Mouse (Mus musculus) hindlimb bud, embryonic 11.5 days (tissue): ENCODE data around the gene Kdm5a.

ENCODE experiments used
- DNase-seq: peaks from one replicate; pipeline ENCODE4 v3.0.0-alpha.2; 2012; ENCODE audit warnings: low read depth, low spot score; ENCODE audit errors: extremely low spot score

The Kdm5a gene

GRCm38 (mm10) chr6:120438161-120438560, 74.2 kb downstream of the Kdm5a start:
- no peak for DNase-seq

DNA sequence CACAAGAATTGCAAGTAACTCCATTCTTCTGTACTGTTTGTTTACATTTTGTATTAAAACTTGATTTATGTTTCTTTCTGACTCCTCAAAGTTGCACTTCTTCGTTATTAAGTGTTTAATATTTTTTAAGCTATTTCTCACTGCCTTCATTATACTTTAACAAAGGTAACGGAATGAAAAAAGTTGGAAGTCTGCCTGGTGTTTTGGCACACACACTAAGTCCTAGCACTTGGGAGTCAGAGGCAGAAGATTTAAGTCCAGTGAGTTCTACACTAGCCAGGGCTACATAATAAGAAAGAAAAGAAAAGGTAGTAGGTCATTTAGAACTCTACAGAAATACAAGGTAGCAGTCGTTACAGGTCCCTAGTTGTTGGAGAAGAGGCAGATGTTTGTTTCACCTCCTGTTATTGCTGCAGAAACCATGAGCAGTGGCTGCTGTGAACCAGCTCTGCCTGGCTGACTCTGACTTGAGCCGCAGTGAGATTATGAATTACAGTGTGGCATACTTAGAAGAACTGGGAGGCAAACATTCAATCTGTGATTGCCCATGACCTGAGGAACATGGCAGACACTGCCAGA, 78.3 kb downstream of the Kdm5a start:
- DNase-seq, result no peak

DNA sequence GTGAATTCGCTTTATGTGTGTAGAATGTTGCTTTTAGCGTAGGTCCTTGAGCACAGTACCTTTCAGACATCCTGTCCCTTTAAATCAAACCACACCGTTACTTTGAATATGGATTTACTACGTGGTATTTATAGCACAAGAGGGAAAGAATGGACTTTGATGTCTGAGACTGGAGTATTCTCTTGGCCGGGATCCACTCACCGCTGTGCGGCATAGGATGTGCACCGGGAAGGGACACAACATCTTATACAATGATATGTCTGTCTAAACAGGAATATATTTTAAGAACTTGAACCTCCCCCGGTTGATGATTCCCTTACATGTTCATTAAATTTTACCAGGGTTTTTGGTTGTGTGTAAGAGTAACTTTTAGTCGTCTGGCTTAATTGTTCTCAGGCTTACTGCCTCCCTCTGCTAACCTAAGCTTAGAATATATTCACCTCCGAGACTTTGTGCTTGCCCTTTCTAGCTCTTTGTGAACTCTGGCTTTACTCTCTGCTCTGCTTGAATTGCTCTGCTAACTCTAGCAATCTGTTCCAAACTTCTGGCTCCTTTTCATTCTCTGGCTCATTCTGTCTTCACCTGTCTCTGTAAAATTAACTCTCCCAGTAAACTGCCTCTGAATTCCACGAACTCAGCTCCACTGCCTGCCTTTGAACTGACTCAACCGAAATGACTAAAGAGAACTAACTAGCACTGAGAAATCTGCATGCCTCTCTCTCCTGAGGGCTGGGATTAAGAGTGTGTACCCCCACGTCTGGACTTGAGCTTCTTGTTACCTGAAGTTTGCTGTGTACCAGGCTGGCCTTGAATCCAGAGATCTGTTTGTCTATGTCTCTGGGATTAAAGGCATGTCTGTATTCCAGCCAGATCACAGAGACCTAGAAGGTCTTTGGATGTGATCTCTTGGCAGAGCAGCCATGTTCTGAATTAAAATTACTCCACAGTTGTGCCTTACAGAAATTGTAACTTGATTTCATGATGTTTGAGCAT, 79.7 kb downstream of the Kdm5a start:
- DNase-seq, result no peak

- DNase-seq, result no peak
Measured at GRCm38 (mm10) chr6:120450208-120450607, 86.3 kb downstream of the Kdm5a start.

- no peak for DNase-seq
Measured at GRCm38 (mm10) chr6:120452384-120453102, 88.6 kb downstream of the Kdm5a start.

DNA sequence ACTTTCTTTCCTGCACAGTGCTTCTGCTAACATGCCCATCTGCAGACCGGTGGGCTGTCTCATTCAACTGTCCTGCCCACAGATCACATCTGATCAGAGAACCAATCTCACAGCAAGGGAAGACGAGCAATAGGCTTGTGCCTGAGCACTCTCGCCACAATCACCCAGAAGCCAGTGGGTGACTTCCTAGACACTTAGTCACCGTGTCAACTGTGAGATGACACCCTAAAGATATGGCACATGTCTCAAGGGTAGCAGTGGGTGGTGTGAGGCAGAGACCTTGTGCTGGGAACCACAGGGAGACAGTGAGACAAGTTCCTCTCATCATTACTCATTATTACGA, 89.2 kb downstream of the Kdm5a start:
- no peak for DNase-seq

DNA sequence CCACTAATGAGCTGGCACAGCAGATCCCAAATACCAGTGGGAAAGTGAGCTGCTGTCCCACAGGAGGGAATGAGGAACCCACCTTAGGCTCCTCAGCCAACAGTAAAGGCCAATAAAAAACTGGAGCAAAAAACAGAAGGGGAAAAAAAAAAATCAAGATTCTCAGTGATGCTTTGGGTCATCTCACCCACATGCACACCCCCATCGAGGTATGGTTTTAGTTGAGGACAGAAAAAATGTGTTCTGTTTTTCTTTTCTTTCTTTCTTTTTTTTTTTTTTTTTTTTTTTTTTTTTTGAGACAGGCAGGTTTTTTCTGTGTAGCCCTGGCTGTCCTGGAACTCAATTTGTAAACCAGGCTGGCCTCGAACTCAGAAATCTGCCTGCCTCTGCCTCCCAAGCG, 89.6 kb downstream of the Kdm5a start:
- no peak for DNase-seq

DNA sequence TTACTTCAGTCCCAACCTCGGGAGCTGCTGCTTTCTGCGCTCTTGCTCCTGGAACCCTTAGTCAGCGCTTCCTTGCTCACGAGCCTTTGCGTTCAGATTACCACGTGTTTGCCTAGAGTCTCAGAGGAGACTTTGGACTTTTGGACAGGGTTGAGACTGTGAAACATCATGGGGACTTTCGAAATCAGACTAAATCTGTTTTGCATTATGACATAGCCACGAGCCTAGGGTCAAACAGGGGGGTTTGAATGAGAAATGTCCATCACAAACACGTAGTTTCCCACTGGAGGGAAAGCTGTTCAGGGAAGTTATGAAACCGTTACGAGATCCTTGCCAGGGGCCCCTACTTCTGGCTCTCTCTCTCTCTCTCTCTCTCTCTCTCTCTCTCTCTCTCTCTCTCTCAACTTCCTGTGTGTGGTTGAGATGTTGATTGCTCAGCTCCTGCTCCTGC, 90.7 kb downstream of the Kdm5a start:
- no peak for DNase-seq

DNA sequence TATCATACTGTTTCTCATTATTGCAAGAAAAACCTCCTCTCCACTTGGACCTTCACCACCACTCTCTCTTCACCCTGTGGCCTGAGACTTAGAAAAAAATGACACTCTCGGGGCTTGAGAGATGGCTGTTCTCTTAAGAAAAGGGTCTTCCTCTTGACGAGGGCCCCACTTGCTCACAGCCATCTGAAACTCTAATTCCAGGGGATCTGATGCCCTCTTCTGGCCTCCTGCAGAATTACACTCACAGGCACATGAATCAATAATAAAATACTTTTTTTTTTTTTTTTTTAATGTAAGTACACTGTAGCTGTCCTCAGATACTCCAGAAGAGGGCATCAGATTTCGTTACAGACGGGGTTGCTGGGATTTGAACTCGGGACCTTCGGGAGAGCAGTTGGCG, 93.2 kb downstream of the Kdm5a start:
- DNase-seq, result no peak

DNA sequence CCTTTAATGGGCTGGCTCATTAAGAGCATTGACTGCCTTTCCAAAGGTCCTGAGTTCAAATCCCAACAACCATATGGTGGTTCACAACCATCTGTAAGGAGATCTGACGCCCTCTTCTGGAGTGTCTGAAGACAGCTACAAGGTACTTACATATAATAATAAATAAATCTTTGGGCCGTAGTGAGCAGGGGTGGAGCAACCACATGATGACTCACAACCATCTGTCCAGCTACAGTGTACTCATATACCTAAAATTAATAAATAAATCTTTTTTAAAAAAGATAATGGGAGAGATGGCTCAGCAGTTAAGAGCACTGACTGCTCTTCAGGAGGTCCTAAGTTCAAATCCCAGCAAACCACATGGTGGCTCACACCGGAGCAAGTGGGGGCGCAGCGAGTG, 93.8 kb downstream of the Kdm5a start:
- no peak for DNase-seq

DNA sequence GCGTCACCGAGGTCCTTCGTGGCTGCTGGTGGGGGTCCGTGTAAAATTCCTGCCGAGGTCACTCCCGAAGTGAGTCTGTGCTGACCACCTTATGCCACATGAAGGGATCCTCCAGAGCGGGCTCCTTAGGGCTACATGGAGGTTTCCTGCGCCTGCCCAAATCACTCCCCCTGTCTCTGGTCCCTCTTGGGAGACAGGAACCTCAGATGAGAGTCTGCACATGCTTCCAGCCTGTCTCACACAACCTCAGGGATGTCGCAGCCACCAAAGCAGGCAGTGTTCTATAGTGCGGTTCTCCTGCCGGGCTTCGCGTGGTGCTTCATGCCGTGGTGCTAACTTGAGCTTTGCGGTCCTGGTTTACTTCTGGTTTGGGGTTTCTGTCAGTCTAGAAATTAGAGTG, 97.3 kb downstream of the Kdm5a start:
- DNase-seq, result no peak

- no peak for DNase-seq
Measured at GRCm38 (mm10) chr6:120462251-120462650, 98.3 kb downstream of the Kdm5a start.

GRCm38 (mm10) chr6:120463086-120463871, 99.4 kb downstream of the Kdm5a start, which contains the start of gene Il17ra:
TSS of gene Il17ra (plus strand) at chr6:120463247.
- DNase-seq, result no peak

DNA sequence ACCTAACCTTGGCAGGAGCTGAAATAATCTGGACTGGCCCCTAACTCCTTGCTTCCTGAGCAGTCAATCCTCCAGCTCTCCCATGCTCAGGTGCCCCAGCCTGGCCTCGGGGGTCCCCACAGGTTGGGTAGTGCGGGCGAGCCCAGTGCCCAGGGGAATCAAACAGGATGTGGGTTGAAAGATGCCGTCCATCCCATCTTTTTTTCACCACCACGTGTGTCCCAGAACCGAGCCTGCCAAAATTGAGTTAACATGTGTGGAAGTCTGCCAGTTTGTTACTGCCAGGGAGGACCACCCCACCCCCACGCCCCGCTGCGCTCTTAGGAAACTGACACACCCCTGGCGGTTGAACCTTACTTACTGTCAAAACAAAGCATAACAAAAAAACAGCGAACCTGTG, 100.0 kb downstream of the Kdm5a start:
- no peak for DNase-seq

DNA sequence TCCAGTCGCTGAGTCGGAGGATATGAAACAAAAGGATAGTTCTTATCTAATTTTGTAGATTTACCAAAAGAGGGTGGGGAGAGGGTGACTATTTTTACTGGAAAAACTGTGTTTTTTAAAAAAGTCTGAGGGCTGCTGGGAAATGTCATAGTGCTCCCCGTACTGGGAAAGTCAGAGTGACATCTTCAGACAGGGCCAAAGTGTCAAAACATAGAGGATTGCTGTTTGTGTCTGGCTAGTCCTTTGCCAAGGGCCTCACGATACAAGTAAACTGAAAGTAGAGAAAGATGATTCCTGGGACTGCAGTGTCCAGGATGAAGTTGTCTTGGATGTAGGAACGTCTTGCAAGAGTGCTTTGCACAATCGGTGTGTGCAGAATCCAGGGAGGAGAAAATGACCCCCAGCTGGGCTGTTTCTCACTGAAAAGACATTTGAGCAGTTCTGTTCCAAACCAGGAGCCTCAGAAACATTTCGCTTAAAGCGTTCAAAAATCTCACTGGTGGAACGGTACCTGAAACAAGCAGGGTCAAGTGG, 100.5 kb downstream of the Kdm5a start:
- no peak for DNase-seq

DNA sequence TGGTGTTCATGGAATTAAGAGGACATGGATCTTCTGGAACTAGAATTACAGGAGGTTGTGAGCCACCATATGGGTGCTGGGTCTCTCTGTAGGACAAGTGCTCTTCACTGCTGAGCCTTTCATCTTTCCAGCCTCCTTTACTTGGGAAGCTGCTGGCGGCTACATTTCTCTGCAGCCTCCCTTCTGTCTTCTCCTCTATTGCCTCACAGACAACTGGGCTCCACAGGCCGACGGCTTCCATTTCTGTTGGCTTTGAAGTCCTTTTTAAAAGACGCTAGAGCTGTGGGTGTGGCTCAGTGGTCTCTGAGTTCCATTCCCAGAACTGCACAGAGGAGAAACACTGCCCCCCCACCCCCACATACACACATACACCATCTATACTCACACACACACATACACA, 101.5 kb downstream of the Kdm5a start:
- no peak for DNase-seq

GRCm38 (mm10) chr6:120466609-120467329, 102.8 kb downstream of the Kdm5a start:
- no peak for DNase-seq

DNA sequence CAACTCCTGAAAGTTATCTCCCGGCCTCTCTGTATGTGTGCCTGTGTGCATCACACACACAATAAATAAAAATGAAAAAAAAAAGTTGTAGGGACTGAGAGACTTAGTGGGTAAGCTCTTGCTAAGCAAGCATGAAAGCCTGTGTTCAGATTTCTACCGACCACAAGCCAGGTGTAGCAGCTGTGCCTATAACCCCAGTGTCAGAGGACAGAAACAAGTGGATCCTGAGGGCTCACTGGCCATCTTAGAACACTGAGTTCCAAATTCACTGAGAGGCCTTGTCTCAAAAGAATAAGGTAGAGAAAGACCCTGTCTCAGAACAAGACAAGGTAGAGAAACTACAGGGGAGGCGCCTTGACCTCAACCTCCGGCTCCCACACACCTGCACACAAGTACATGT, 104.3 kb downstream of the Kdm5a start:
- no peak for DNase-seq

DNA sequence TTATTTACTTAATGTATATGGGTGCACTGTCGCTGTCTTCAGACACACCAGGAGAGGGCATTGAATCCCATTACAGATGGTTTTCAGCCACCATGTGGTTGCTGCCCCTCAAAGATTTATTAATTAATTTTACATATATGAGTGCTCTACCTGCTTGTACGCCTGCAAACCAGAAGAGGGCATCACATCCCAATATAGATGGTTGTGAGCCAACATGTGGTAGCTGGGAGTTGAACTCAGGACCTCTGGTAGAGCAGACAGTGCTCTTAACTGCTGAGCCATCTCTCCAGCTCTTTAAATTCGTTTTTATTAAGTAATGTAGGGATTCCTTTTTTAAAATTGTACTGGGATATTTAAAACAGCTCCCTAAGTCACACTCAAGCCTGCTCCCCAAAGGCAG, 105.3 kb downstream of the Kdm5a start:
- DNase-seq, result no peak

DNA sequence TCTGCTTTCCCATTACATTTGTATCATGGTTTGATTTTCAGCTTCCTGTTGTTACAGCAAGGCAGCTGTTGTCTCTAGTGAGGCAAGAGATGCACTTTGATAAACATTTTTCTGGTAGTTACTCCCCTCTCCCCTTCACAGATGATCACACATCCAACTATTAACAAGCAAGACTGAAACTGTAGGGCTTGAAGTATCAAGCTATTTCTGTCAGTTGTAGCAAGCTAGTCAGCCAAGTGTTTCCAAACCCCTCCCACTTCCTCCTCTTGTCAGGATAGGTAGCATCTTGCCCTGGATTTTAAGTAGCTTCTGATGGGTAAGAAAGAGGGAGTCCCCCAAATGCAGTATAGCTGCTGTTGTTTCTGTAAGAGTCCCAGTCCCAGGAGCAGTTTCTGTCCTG, 105.8 kb downstream of the Kdm5a start:
- no peak for DNase-seq
